Mouse (Mus musculus) heart, adult 18-20 months (tissue): ENCODE measurements around the gene Srcin1. TPM values are rescaled to one million over a fixed set of nuclear protein-coding genes. Genes with fewer than 3 reads are reported as not detected.

Experiments
- DNase-seq, 2 experiments: peaks; one replicate each; pipeline ENCODE4 v3.0.0; 2021 to 2022; ENCODE audit warnings: mixed read lengths in 1 of 2
- total RNA-seq, 2 experiments: library from RNA; stranded (reverse); gene quantifications; 2 replicates each; pipeline ENCODE4 v1.2.3; 2021

The Srcin1 gene
- total RNA-seq, 2 experiments from 2014 or later: 0.18 to 0.25 TPM

- DNase-seq: no peak
These were observed 23.8 kb downstream of the Srcin1 start for GRCm38 (mm10) chr11:97552151-97552550.

DNA sequence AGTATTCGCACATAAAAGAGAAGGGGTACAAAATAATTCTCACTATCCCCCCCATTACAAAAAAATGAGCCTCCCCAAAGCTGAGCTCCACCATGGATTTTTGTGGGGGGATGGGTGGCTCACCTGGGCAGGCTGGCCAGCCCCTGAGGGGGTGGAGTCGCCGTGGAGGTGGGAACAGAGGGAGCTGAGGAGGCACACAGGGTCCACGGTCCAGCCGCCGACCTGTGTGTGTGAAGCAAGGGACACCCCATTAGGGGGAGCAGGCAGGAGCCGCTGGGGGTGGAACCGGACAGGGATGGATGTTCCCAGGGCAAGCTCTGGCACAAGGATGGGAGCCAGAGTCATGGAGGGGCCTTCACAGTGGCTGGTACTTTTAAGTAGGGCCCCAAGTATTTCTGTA lies 27.2 kb downstream of the Srcin1 start:
- no peak for DNase-seq

DNA sequence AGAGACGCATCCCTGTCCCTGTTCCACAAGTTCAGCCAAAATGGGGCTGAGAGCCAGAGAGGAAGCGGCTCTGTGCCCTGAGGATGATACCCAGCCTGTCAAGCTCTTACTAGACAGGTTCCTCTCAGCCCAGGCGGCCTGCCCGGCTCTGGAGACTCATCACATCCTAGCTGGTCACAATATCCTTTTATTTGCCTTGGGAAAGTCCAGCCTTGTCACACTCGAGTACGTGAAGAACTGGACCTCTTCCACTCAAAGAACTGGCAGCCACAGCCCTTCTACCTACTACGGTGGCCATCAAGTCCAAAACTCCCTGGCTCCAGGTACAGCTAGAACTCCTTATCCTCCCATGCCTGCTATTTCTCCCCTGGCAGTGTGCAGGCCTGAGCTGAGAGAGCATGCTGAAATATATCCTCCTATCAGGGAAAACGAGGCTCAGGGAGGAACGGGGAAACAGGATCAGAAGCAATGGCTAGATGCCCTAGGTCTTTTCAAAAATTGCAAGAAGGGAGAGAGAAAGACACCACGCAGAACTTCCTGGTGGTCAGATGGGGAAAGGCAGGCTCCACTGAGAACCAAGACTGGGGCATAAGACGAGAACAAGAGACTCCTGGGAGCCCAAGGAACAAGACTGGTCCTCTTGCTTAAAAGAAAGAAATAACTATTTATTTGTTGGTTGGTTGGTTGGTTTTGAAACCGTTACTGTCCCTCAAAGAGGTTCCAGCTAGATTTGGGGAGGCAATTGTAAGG lies 27.9 kb downstream of the Srcin1 start:
- no peak for DNase-seq

GRCm38 (mm10) chr11:97546804-97547411 lies 29.1 kb downstream of the Srcin1 start:
- no peak for DNase-seq

GRCm38 (mm10) chr11:97545808-97546560 lies 30.0 kb downstream of the Srcin1 start:
- DNase-seq: no peak

DNA sequence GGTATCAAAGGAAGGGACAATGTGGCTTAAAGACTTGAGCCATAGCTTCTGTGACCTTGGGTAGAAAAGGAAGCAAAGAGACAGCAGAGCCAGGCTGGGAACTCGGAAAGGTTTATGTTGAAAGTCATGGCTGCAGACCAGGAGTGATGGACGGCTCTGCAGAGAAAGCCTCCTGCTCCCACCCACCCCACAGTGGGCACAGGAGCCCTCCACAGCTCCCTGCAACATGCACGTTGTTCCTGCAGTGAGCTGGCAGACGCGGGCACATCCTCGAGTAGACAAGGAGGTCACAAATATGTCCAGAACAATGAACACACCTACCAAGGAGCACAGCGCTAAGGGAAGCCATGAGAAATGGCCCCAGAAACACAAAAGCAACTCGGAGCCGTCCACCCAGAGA lies 32.1 kb downstream of the Srcin1 start:
- no peak for DNase-seq

- DNase-seq: peak; percentile 51 to 55
These were observed 32.7 kb downstream of the Srcin1 start for GRCm38 (mm10) chr11:97543181-97543733.

DNA sequence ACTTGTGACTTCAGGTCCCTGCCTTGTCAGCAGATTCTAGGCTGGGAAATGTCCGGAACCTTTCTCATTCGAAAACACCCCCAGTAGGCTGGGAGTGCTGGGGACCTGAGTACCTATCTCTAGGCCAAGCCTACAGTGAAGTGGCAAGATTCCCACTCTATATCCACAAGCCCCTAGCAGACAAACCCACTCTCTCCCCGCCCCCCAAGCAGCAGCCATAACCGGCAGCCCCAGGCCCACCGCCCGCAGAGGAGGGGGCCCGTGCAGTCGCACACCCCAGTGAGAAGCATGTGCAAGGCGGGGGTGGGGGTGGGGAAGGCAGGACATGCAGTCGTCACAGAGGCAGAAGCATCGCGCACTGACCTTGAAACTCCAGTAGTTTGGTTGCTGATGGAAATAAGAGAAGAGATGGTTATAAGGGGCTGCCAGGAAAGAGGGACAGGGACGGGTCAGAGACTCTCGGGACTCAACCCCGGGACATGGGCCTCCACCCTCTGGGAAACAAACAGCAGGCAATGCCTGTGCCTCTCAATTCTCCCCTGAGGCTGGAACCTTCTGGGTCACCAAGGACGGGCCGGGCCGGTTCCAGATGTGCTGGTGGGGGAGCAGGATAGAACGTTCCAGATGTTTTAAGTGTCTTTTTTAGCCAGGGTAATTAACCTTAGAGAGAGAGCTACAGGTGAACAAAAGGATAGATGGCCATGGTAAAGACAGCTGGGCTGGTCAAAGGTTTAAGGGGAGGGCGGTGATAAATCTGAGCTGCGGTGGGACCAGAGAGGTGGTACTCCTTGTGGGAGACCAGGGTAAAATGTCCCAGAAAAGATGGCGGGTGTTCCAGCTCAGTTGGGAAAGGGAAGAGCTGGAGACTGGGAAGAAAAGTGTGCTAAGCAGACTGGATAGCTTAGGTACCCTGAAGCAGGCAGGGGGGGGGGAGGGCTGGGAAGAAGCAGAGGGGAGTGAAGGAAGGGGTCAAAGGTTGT lies 33.5 kb downstream of the Srcin1 start:
- DNase-seq: no peak

DNA sequence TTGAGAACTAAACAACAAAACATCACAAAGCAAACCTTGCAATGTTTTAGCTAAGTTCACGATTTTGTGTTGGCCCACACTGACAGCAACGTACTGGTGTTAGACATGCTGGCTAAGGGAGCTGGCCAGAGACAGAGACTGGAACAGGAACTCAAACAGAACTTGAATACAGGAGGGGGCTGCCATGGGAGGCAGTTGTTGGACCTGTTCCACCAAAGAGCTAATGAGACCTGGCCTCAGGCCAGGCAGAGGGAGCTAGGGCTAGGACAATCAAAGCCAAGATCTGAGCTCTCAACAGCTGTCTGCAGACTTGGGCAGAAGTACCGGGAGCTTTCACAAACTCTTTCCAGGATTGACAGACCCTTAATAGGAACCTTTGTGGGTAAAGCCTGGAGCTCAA lies 35.4 kb downstream of the Srcin1 start:
- no peak for DNase-seq

- no peak for DNase-seq
These were observed 35.9 kb downstream of the Srcin1 start for GRCm38 (mm10) chr11:97540136-97540535.

DNA sequence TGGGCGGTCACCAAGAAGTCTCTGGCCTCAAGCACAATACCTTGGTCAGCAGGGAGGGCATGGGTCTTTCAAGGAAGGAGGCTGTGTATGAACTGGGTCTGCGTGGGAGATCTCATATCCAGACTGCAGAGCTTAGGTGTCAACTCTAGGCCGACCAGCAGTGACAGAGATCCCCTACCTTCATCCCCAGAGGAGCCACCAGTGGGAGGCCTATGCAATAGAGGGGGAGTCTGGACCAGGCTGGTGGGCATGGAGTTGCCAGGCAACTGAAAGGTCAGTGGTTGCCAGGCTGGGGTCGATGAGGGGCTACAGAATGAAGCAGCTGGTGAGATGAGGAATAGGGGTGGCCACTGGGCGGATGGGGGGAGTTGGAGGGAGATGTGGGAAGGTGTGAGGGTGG lies 36.4 kb downstream of the Srcin1 start:
- DNase-seq: no peak

- no peak for DNase-seq
These were observed 38.4 kb downstream of the Srcin1 start for GRCm38 (mm10) chr11:97537580-97538089.

DNA sequence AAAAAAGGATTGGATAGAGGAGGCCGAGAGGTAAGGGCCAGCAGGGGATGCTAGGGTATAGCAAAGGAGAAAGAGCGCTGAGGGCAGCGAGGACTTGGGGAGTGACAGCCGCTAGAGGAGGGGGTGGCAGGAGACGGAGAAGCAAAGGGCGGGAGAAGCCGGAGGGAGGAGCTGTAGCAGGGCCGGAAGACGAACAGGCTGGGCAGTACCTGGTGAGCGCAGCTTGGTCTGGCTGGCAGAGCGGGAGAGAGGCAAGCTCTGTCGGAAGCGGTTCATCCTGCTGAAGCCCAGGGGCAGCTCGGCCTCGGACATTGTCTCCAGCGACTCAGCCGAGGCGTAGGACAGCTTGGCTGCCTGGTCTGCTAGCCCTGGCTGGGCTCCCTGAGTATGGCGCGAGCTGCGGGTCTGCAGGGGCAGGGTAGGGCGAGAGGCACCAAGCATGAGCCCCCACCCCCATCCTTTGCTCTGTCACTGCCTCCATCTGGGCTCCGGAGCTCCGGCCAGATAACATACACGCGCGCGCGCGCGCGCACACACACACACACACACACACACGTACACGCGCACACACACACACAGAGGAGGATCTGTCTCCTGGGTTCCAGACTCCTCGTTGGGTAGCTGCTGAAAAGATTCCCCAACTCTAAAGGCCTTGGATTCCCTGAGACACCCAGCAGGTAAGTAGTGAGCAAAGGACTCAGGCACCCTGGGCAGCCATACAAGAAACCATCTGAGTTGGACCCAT lies 39.0 kb downstream of the Srcin1 start:
- DNase-seq: no peak

DNA sequence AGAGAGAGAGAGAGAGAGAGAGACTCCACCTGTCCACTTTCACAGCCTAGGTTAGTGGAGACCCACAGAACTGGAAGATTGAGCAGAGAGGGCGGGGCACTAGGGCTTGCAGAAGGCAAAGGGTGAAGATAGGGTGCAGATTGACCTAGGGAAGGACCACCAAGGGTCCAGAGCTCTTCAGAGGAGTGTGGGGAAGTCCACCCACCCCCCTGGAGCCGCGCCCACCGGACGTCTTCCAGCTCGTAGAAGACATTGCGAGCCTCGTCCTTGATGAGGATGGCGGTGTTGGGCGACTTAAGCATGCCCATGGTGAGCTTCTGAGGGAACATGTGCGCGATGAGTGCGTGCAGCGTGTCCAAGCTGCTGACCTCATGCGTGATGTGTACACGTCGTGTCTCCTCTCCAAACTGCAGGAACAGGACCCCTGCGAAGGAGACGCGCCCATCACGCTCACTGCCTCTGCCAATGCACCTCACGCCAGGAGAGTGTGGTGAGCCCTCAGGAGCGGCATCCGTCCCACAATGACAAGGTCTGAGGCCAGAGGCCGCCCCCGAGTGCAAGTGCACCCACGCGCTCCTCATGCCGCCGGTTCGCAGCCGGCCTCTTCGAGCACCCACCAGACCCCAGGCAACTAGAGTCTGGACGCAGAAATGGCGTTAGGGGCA lies 39.8 kb downstream of the Srcin1 start:
- no peak for DNase-seq

- no peak for DNase-seq
These were observed 40.3 kb downstream of the Srcin1 start for GRCm38 (mm10) chr11:97535660-97536059.

- DNase-seq: no peak
These were observed 40.7 kb downstream of the Srcin1 start for GRCm38 (mm10) chr11:97535308-97535630.

- DNase-seq: no peak
These were observed 41.3 kb downstream of the Srcin1 start for GRCm38 (mm10) chr11:97534442-97535307.

DNA sequence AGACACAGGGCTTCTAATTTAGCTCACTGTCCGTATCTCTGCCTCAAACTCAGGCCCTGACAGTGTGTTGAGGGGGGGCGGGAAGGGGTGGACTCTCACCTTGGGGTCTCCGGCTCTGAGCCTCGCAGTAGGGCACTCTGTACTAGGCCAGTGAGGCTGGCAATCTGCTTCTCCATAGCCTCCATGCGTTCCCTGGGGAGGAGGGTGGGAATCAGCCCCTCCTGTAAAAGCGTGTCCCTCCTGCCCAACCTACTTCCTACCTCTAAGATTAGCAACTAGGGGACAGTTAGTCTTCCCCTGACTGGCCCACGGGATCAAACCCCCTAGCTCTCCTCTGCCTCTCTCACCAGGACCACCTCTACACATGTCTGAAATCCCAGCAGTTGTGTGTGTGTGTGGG lies 42.3 kb downstream of the Srcin1 start:
- DNase-seq: no peak

- DNase-seq: no peak
These were observed 42.9 kb downstream of the Srcin1 start for GRCm38 (mm10) chr11:97532950-97533582.
